ENCODE assay signal across 8 mouse cellular contexts in genomic region chr7:49303600-49304411, GRCm38 (mm10).
A peak's percentile ranks its signal among the peaks of the same experiment; 100 is the strongest.
DNase-seq lines count a peak whose midpoint lies in the region; ATAC-seq and TF ChIP-seq lines count a peak whose summit lies in the region.

No protein-coding gene starts in this region.

- DNase-seq in cerebellum, postnatal 10 days: peak; percentile 27 to 47
- DNase-seq in CD4-positive, CD25-positive, alpha-beta regulatory T cell, adult 2 months (ENCODE audit: low read depth, low spot score): peak; percentile 32
- DNase-seq in forebrain, embryonic 14.5 days (ENCODE audit: low spot score): peak; percentile 18
- DNase-seq in liver, embryonic 14.5 days (ENCODE audit: low read depth in 3 of 3, low spot score in 3 of 3): no peak
- DNase-seq in gastrocnemius, postnatal 4 days (ENCODE audit: low spot score in 2 of 2): no peak
- DNase-seq in right cerebral cortex, postnatal 36 days (ENCODE audit: low spot score in 2 of 2): no peak

- no peak for TF ChIP-seq CTCF in liver, embryonic 14.5 days (IDR thresholded peaks at IDR 0.05; ENCODE audit: low read depth)

- no peaks in the 10 kb centered on the region for H3K36me3 ChIP-seq in forebrain, embryonic 14.5 days (ENCODE audit: control insufficient read depth, insufficient read depth, low read length)
- H3K36me3 ChIP-seq in liver, embryonic 14.5 days (replicated peaks; ENCODE audit: control insufficient read depth, insufficient read depth, low read depth): no peaks in the 10 kb centered on the region
- no peaks in the 10 kb centered on the region for H3K36me3 ChIP-seq in stomach, embryonic 14.5 days (ENCODE audit: control insufficient read depth, insufficient read depth, low read length)

- H3K4me1 ChIP-seq in forebrain, embryonic 14.5 days (ENCODE audit: control insufficient read depth, insufficient read depth, low read length): peaks cover 9% of the 10 kb centered on the region; the same call in 1 of the 2 replicates
- H3K4me1 ChIP-seq in liver, embryonic 14.5 days (replicated peaks; ENCODE audit: control insufficient read depth in 2 of 2, insufficient read depth in 2 of 2, low read length in 1 of 2): peaks cover 3 to 22% of the 10 kb centered on the region in 2 experiments; a peak in 2 of 4 replicates
- peaks cover 10% of the 10 kb centered on the region; the same call in 1 of the 2 replicates for H3K4me1 ChIP-seq in stomach, embryonic 14.5 days (ENCODE audit: control insufficient read depth, insufficient read depth, low read length)

- H3K4me2 ChIP-seq in forebrain, embryonic 14.5 days (ENCODE audit: low read length): peak overlapping the region; percentile 65
- peak overlapping the region; percentile 67 for H3K4me2 ChIP-seq in liver, embryonic 14.5 days (ENCODE audit: low read depth)
- H3K4me2 ChIP-seq in stomach, embryonic 14.5 days (replicated peaks; ENCODE audit: low read depth, low read length): peak overlapping the region; percentile 69

- H3K4me3 ChIP-seq in forebrain, embryonic 14.5 days (ENCODE audit: low read depth, low read length): peak overlapping the region; percentile 32
- peak overlapping the region; percentile 32 to 42 for H3K4me3 ChIP-seq in liver, embryonic 14.5 days (ENCODE audit: insufficient read depth in 1 of 2, low read depth in 2 of 2, low read length in 2 of 2)
- peak overlapping the region; percentile 42 for H3K4me3 ChIP-seq in stomach, embryonic 14.5 days (ENCODE audit: low read depth, low read length)

- no peak overlapping the region for H3K27ac ChIP-seq in forebrain, embryonic 14.5 days (ENCODE audit: low read depth, low read length)
- H3K27ac ChIP-seq in liver, embryonic 14.5 days: no peak overlapping the region
- H3K27ac ChIP-seq in stomach, embryonic 14.5 days (ENCODE audit: low read length): peak overlapping the region; percentile 53; the same call in 1 of the 2 replicates

- no peak for TF ChIP-seq EP300 in liver, embryonic 14.5 days (IDR thresholded peaks at IDR 0.05; ENCODE audit: low read depth)

- ATAC-seq in cerebellum, adult (ENCODE audit: insufficient number of reproducible peaks, low FRiP score, low TSS enrichment): no peak
- ATAC-seq in forebrain, embryonic 14.5 days: peak; percentile 58; the same call in 1 of the 2 replicates
- no peak; the same call in 1 of the 2 replicates for ATAC-seq in liver, embryonic 14.5 days (ENCODE audit: insufficient read depth)
- peak; percentile 79 for ATAC-seq in stomach, embryonic 14.5 days (ENCODE audit: insufficient number of reproducible peaks, insufficient read depth, low FRiP score, low read depth)

- no peaks in the 10 kb centered on the region for H3K9me3 ChIP-seq in forebrain, embryonic 14.5 days (replicated peaks; ENCODE audit: control insufficient read depth, low read length)
- no peaks in the 10 kb centered on the region for H3K9me3 ChIP-seq in liver, embryonic 14.5 days (ENCODE audit: control insufficient read depth, low read length)
- H3K9me3 ChIP-seq in stomach, embryonic 14.5 days (ENCODE audit: control insufficient read depth, low read depth, low read length): no peaks in the 10 kb centered on the region

- peak overlapping the region; percentile 49 for H3K9ac ChIP-seq in forebrain, embryonic 14.5 days (ENCODE audit: low read length)
- no peak overlapping the region for H3K9ac ChIP-seq in liver, embryonic 14.5 days (replicated peaks)
- peak overlapping the region; percentile 36 for H3K9ac ChIP-seq in stomach, embryonic 14.5 days (replicated peaks; ENCODE audit: low read depth, low read length)

- under 1% methylated on average over 31 of the region's 31 CpGs for WGBS in forebrain, embryonic 14.5 days
- WGBS in liver, embryonic 14.5 days (ENCODE audit: insufficient replicate concordance): 4% methylated on average over 31 of the region's 31 CpGs
- 1% methylated on average over 31 of the region's 31 CpGs for WGBS in stomach, embryonic 14.5 days

- H3K27me3 ChIP-seq in forebrain, embryonic 14.5 days (replicated peaks; ENCODE audit: control insufficient read depth, insufficient read depth, low read length): no peaks in the 10 kb centered on the region
- peaks cover 3% of the 10 kb centered on the region for H3K27me3 ChIP-seq in liver, embryonic 14.5 days (ENCODE audit: control insufficient read depth, insufficient read depth, low read length)
- no peaks in the 10 kb centered on the region for H3K27me3 ChIP-seq in stomach, embryonic 14.5 days (ENCODE audit: control insufficient read depth, insufficient read depth, low read length)

Comparison
In these comparisons a context has a peak if more than half of its experiments do, and no peak if none do; other contexts are left out.
1. DNase-seq: peak in cerebellum, postnatal 10 days (2 of 2), CD4-positive, CD25-positive, alpha-beta regulatory T cell, adult 2 months (single experiment) and forebrain, embryonic 14.5 days (single experiment); none in liver, embryonic 14.5 days (0 of 3), gastrocnemius, postnatal 4 days (0 of 2) and right cerebral cortex, postnatal 36 days (0 of 2).
2. ATAC-seq: peak in forebrain, embryonic 14.5 days (single experiment) and stomach, embryonic 14.5 days (single experiment); none in cerebellum, adult (single experiment) and liver, embryonic 14.5 days (single experiment).
3. Peak in every context shown above with its lines, with median percentiles within 50 percentile points of each other: H3K4me2 ChIP-seq and H3K4me3 ChIP-seq.